Mouse (Mus musculus): ENCODE results near the gene Hhat.

Gene Hhat

DNA sequence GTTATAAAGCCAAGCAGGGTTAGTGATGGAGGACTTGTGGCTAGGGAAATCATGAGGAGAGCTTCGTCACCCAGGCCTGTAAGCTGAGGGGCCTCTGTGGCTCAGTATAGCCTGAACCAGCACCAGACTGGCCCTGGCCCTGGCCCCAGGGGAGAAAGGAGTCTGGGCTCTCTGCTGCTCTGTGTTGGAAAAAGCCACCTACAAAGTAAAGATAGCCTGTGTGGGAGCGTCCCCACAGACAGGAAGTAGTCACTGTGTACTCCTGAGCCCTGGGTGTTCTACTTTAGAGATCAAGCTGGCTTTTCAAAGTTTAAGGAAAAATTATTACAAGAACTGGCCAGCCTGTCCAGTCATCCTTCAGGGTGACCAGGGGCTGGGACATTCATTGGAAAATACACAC is 273.5 kb downstream of the Hhat start:
- no peak for DNase-seq (ENCODE audit: low spot score in 2 of 2)

DNA sequence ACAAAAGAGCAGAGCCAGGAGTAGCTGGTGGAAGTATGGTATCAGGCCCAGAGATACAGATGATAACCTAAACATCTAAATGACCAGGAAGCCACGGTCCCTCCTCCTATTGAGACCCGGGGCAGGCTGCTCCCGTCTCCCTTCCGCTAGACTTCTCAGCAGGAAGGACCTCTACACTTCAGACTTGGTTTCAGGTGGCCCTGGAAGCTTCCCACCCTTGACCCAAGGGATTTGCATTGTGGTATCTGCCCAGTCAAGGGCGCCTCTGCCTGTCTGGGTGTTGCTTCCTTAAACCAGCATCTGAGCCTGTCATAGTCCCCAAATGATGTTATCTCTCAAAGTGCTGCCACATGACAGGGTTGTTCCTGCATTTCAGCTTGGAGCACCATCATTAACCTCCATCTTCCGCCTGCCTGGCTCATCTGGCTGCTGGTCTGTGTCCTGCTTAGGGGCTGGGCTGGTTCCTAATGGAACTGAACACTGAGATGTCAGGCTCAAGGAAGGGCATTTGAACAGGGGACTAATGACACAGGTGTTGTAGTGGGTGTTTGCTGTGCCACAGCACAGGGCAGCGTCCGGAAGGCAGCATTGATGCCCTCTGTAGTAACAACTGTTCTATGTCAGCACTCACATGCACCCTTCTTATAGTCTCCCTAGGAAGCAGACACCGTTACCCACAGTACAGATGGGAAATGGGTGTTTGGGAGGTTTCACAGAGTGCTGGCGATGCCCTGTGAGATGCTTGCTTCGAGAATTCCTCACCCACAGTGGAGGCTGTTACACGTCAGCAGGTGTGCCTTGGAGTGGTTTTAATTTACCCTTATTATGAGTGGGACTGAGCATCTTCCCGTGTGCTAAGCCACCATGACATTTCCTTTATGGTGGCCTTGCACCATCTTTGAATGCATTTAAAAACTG is 280.9 kb downstream of the Hhat start:
- DNase-seq (ENCODE audit: low spot score in 2 of 2) = no peak

DNA sequence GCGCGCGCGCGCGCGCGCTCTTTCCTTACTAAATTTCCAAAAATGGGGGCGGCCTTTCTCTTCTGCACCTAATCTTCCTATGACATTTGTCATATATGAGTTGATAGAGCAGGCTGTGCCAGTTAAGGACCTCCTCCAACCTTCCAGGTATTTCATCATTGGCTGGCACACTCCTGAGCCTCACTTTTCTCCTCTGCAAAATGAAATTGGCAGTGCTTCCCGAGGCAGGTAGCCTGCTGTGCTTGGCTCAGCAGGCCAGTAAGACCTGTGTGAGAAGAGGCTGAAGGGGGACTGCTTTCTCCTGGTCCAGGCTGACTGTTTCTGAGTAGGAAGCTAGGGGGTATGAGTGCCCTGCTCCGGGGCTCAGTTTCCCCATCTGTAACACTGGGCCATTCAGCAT is 283.5 kb downstream of the Hhat start:
- DNase-seq (ENCODE audit: low spot score in 2 of 2) = no peak

GRCm38 (mm10) chr1:192485030-192485429 is 286.0 kb downstream of the Hhat start:
- DNase-seq (ENCODE audit: low spot score in 2 of 2) = no peak

DNA sequence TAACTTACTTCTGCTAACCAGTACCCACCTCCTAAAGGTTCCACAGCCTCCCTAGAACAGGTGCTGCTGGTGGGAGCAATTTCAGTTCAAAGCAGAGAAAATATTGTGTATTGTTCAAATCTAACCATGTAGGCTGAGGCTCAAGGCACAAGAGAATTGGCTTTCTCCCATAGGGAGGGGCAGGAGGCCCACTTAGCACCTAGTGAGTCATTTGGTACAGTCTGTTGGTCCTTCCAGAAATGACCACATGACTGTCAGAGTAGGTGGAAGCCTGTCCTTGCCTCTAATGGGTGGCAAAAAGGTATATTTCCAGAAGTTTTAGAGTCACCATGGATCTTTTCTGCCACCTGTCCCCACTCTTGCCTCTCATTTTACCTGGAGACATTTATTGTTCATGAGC is 289.6 kb downstream of the Hhat start:
- no peak for DNase-seq (ENCODE audit: low spot score in 2 of 2)

DNA sequence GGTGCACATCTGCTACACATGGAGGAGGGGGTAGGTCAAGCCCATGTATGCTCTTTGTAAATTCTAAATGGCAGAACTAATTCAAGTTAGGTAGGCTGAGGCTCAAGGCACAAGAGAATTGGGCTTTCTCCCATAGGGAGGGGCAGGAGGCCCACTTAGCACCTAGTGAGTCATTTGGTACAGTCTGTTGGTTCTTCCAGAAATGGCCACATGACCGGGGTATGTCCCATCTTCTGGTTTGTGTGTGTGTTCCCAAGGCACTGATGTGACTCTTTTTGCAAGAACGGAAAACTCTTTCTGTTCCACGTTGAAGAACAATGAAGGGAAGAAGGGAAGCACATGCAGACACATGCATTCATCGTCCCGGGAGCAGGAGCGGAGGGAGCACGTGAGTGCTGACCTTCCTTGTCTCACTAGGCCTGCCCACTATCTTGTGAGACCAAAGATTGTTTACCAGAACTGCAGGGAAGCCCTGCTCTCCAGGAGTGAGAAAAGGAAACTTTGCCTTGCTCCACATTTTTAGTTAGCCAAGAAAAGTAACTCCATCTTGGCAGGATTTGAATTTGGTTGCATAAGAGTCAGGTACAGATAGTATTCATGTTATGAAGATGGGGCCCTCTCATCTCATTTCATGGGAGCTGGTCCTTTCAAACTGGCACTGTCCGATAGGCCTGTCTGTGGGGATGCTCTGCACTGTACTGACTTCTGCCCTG is 290.8 kb downstream of the Hhat start:
- DNase-seq (ENCODE audit: low spot score in 2 of 2) = no peak

DNA sequence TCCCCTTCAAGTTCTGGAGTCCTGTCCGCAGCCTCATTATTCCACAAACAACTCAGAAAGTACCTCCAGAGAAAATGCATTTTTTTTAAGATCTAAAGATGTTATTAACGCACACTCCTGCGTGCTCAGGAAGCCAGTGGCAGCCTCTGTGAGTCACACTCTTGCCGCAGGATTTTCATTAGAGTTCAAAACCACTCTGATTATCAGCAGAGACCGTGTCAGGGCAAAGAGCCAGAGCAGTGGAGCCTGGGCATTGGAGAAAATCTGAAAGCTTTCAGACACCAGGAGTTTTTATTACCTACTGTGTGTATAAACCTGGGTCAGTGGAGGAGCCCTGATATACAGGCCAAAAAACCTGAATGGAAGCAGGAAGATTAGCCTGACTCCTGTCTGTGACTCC is 292.8 kb downstream of the Hhat start:
- no peak for DNase-seq (ENCODE audit: low spot score in 2 of 2)

GRCm38 (mm10) chr1:192477556-192477955 is 293.5 kb downstream of the Hhat start:
- DNase-seq (ENCODE audit: low spot score in 2 of 2) = no peak

GRCm38 (mm10) chr1:192476704-192477103 is 294.3 kb downstream of the Hhat start:
- DNase-seq (ENCODE audit: low spot score in 2 of 2) = no peak

GRCm38 (mm10) chr1:192473134-192473533 is 297.9 kb downstream of the Hhat start:
- no peak for DNase-seq (ENCODE audit: low spot score in 2 of 2)

- no peak for DNase-seq (ENCODE audit: low spot score in 2 of 2)
Measured at GRCm38 (mm10) chr1:192472366-192472765, 298.7 kb downstream of the Hhat start.

DNA sequence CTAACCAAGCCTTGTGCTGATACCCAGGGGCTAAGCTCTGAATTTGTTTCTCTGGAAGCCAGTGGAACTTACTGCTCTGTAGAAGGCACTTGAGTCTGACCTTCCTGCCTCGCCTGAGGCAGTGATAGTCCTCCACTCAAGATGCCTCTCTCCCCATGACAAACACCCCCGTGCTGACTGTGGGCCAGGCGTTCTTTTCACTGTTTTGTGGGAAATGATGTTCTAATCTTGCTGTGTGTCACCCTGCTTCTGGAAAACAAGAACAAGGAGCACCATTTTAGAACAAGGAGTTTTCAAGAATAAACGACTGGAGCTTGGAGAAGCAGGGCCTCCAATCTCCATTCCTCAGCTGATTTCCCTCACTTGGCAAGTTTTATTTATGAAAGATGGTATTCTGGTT is 307.3 kb downstream of the Hhat start:
- no peak for DNase-seq (ENCODE audit: low spot score in 2 of 2)

DNA sequence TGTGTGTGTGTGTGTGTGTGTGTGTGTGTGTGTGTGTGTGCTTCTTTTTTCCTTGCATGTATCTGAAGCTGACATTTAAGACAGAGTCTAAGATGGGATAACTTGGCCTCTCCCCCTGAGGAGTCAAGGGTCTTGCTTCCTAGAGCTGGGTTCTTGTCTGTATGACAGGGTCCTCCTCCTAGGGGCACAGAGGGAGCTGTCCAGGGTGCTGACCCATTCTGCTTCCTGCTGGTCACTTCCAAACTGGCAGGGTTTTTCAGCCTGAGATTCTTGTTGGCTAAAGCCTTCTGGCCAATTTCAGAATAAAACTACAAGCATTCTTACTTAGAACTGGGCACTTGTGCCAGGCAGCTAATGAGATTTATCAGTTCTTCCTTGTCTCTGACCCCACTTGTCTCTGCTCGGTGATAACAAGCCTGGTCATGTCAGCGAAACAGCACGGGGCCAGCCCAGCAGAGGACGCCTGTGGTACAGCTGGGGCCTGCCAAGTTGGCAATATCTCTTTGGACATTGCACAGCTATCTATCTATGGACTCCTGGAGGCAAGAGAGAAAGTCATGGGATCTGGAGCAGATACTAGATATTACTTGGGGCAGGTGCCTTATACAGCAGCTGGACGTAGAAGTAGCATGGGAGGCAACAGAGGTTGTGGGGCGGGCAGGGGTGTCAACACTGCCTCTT is 313.4 kb downstream of the Hhat start:
- DNase-seq (ENCODE audit: low spot score in 2 of 2) = no peak

- DNase-seq (ENCODE audit: low spot score in 2 of 2) = no peak
Measured at GRCm38 (mm10) chr1:192457037-192457436, 314.0 kb downstream of the Hhat start.

GRCm38 (mm10) chr1:192454981-192455380 is 316.0 kb downstream of the Hhat start:
- DNase-seq (ENCODE audit: low spot score in 2 of 2) = no peak

DNA sequence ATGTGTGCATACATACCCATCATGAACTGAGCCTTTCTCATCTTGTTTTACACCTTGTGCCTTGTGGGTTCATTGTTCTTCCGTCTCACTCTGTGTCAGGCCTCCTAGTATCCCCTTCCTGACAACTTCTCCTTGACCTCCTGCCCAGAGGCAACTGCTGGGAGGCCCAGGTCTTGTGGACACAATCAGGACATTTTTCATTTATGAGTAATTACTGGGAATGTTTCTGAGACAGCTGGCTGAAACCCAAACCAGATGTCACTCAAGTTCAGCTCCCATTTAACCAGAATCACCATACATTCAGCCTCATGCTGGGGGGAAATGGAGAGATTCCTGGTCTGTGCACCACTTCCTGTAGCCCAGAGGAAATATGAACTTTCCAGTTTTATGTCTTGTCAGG is 316.5 kb downstream of the Hhat start:
- DNase-seq (ENCODE audit: low spot score in 2 of 2) = no peak

DNA sequence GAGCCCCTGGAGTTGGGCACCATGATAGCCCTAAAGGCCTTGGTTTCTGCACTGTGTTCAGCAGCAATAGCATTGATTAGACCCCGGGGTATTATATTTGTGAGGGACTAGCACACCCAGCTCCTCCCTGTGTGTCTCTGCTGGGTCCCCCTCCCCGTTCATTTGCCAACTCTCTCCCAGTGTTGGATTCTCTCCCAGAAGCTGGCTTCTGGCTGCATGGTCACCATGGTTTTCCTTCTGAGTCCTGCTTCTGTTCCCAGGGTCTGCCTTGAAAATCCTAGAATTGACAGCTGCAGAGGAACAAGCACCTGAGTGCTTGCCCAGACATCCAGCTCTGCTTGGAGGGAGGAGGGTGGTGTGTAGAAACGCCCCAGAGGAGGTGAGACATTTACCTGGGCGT is 319.3 kb downstream of the Hhat start:
- DNase-seq (ENCODE audit: low spot score in 2 of 2) = no peak

DNA sequence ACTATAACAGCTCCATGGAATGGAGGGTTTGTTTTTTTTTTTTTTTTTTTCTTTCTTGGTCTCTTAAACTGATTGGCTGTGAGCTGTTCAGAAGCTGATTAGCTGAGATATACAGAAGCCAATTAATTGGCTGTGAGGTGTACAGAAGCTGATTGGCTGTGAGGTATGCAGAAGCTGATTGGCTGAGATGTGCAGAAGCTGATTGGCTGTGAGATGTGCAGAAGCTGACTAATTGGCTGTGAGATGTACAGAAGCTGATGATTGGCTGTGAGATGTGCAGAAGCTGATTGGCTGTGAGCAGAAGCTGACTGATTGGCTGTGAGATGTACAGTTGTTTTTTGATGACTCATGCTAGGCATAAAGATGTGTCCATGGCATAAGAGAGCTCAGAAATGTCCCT is 320.6 kb downstream of the Hhat start:
- DNase-seq (ENCODE audit: low spot score in 2 of 2) = no peak

GRCm38 (mm10) chr1:192449572-192450351 is 321.3 kb downstream of the Hhat start:
- DNase-seq (ENCODE audit: low spot score in 2 of 2) = no peak

DNA sequence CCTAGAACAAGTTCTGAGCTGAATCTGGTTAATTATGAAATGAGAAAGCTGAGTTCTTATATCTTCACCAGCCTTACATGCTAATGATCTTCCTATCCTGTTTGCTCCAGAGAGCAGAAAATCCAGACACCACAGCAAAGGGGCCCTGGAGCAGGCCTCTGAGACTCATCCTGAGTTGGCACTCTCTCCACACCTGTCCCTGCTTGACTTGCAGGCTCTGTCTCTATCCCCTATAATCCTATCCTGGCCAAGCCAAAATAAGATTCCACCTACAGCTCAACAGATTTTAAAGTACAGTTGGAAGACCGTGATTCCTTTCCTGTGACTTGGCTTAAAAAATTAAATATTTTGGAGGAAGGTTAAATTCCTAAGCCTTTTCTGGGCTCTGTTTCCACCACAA is 322.5 kb downstream of the Hhat start:
- DNase-seq (ENCODE audit: low spot score in 2 of 2) = no peak

GRCm38 (mm10) chr1:192447666-192448065 is 323.4 kb downstream of the Hhat start:
- no peak for DNase-seq (ENCODE audit: low spot score in 2 of 2)

Data from spleen, postnatal 36 days (tissue).